In the genomic region with DNA sequence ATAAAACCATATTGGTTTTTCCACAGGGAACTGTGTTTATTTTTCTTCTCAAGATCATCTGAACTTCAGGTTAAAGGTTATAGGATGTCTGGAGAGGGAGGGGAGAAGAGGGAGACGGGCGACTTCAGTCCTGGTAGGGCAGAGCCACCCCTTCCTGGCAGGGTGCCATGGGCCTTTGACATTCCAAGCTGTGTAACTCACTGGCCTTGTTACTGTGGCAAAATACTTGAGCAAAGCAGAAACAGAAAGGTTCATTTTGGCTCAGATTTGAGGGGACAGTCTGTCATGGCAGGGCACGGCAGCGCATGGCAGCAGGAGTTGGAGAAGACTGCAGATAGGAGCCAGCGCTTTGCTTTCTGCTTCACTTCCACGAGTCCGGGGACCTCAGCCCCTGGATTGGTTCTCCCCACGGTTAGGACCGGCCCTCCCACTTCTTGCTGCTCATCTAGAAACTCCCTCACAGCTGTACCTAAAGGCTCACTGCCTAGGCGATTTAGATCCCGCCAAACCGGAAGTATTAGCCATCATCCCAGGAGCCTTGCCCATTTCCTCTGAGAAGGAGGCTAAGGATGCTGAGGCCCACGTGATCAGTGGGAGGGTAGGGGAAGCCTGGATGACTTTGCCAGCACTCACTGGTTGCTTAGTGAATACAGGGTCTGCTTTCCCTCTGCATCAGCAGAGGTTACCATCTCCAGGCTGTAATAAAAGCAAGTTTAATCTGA, we compare ENCODE assay signal across 9 mouse cellular contexts.
DNase-seq lines count a peak whose midpoint lies in the region; ATAC-seq and TF ChIP-seq lines count a peak whose summit lies in the region.
"Had no signal": no experiment of that assay in that cellular context is flagged by ENCODE, and none has a peak within 500 bp of the region (broad histone marks: within the 10 kb centered on the region; RNA-seq: fewer than 3 reads in every experiment).

No protein-coding gene starts in this region.

- no peaks in the 10 kb centered on the region for H3K36me3 ChIP-seq in forebrain, postnatal 0 days (ENCODE audit: insufficient read depth)
- H3K36me3 ChIP-seq in forebrain, embryonic 12.5 days (replicated peaks) = no peaks in the 10 kb centered on the region
- H3K36me3 ChIP-seq in neural tube, embryonic 13.5 days = no peaks in the 10 kb centered on the region
- H3K36me3 ChIP-seq in heart, embryonic 11.5 days (ENCODE audit: control insufficient read depth, insufficient read depth, low read length) = no peaks in the 10 kb centered on the region
- no peaks in the 10 kb centered on the region for H3K36me3 ChIP-seq in stomach, embryonic 16.5 days (ENCODE audit: control insufficient read depth, insufficient read depth, low read length)
- H3K36me3 ChIP-seq: hindbrain, embryonic 12.5 days had no signal

- no peak overlapping the region for H3K9ac ChIP-seq in forebrain, postnatal 0 days
- H3K9ac ChIP-seq in forebrain, embryonic 12.5 days = no peak overlapping the region
- no peak overlapping the region for H3K9ac ChIP-seq in neural tube, embryonic 13.5 days
- H3K9ac ChIP-seq in heart, embryonic 11.5 days (ENCODE audit: low read depth, low read length) = no peak overlapping the region
- H3K9ac ChIP-seq in stomach, embryonic 16.5 days (ENCODE audit: low read length) = no peak overlapping the region
- H3K9ac ChIP-seq: hindbrain, embryonic 12.5 days had no signal

- H3K27ac ChIP-seq in forebrain, postnatal 0 days (ENCODE audit: low read depth, low read length) = no peak overlapping the region
- H3K27ac ChIP-seq in forebrain, embryonic 12.5 days = no peak overlapping the region
- H3K27ac ChIP-seq in neural tube, embryonic 13.5 days (replicated peaks) = no peak overlapping the region
- H3K27ac ChIP-seq in heart, embryonic 11.5 days (ENCODE audit: low read depth, low read length) = no peak overlapping the region
- H3K27ac ChIP-seq in stomach, embryonic 16.5 days (ENCODE audit: low read length) = no peak overlapping the region
- H3K27ac ChIP-seq: hindbrain, embryonic 12.5 days had no signal

- TF ChIP-seq CTCF in forebrain, postnatal 0 days (IDR thresholded peaks at IDR 0.05; ENCODE audit: low read depth) = no peak

- no peak overlapping the region for H3K4me3 ChIP-seq in forebrain, postnatal 0 days (ENCODE audit: low read depth, low read length)
- no peak overlapping the region for H3K4me3 ChIP-seq in forebrain, embryonic 12.5 days (replicated peaks)
- no peak overlapping the region for H3K4me3 ChIP-seq in neural tube, embryonic 13.5 days
- H3K4me3 ChIP-seq in heart, embryonic 11.5 days (ENCODE audit: low read depth, low read length) = no peak overlapping the region
- no peak overlapping the region for H3K4me3 ChIP-seq in stomach, embryonic 16.5 days (replicated peaks; ENCODE audit: low read length)
- H3K4me3 ChIP-seq: hindbrain, embryonic 12.5 days had no signal

- WGBS in forebrain, postnatal 0 days = 30% methylated on average over 13 of the region's 13 CpGs
- WGBS in forebrain, embryonic 12.5 days = 51% methylated on average over 13 of the region's 13 CpGs
- 50% methylated on average over 13 of the region's 13 CpGs for WGBS in neural tube, embryonic 13.5 days
- 34% methylated on average over 13 of the region's 13 CpGs for WGBS in heart, embryonic 11.5 days (ENCODE audit: insufficient replicate concordance)
- 40% methylated on average over 13 of the region's 13 CpGs for WGBS in stomach, embryonic 16.5 days

- H3K9me3 ChIP-seq in forebrain, postnatal 0 days (ENCODE audit: low read length) = no peaks in the 10 kb centered on the region
- no peaks in the 10 kb centered on the region for H3K9me3 ChIP-seq in forebrain, embryonic 12.5 days
- H3K9me3 ChIP-seq in neural tube, embryonic 13.5 days = no peaks in the 10 kb centered on the region
- H3K9me3 ChIP-seq in heart, embryonic 11.5 days (replicated peaks; ENCODE audit: control insufficient read depth, low read length) = no peaks in the 10 kb centered on the region
- H3K9me3 ChIP-seq in stomach, embryonic 16.5 days (replicated peaks; ENCODE audit: control insufficient read depth, low read length) = no peaks in the 10 kb centered on the region
- H3K9me3 ChIP-seq: hindbrain, embryonic 12.5 days had no signal

- H3K4me2 ChIP-seq in forebrain, postnatal 0 days (ENCODE audit: low read depth) = no peak overlapping the region
- H3K4me2 ChIP-seq in forebrain, embryonic 12.5 days = no peak overlapping the region
- 0 out of 2 replicates have a peak overlapping the region, but pooled peaks have one; percentile 1 for H3K4me2 ChIP-seq in neural tube, embryonic 13.5 days
- peak overlapping the region; percentile 17; the same call in 1 of the 2 replicates for H3K4me2 ChIP-seq in heart, embryonic 11.5 days
- no peak overlapping the region for H3K4me2 ChIP-seq in stomach, embryonic 16.5 days (ENCODE audit: low read depth, low read length)
- H3K4me2 ChIP-seq: hindbrain, embryonic 12.5 days had no signal

- no peaks in the 10 kb centered on the region for H3K4me1 ChIP-seq in forebrain, postnatal 0 days (ENCODE audit: insufficient read depth)
- H3K4me1 ChIP-seq in forebrain, embryonic 12.5 days = peaks cover 3% of the 10 kb centered on the region; the same call in 1 of the 2 replicates
- H3K4me1 ChIP-seq in neural tube, embryonic 13.5 days (replicated peaks) = peaks cover 5% of the 10 kb centered on the region
- peaks cover 3% of the 10 kb centered on the region for H3K4me1 ChIP-seq in heart, embryonic 11.5 days (ENCODE audit: control insufficient read depth, insufficient read depth, low read length)
- peaks cover 11% of the 10 kb centered on the region; the same call in 1 of the 2 replicates for H3K4me1 ChIP-seq in stomach, embryonic 16.5 days (ENCODE audit: control insufficient read depth, insufficient read depth, low read length)
- H3K4me1 ChIP-seq: hindbrain, embryonic 12.5 days had no signal

- no peaks in the 10 kb centered on the region for H3K27me3 ChIP-seq in forebrain, postnatal 0 days (ENCODE audit: insufficient read depth, low read length)
- peaks cover 4% of the 10 kb centered on the region; the same call in 1 of the 2 replicates for H3K27me3 ChIP-seq in forebrain, embryonic 12.5 days
- no peaks in the 10 kb centered on the region for H3K27me3 ChIP-seq in neural tube, embryonic 13.5 days
- H3K27me3 ChIP-seq in heart, embryonic 11.5 days (ENCODE audit: control insufficient read depth, insufficient read depth, low read length) = no peaks in the 10 kb centered on the region
- H3K27me3 ChIP-seq in stomach, embryonic 16.5 days (ENCODE audit: control insufficient read depth, insufficient read depth, low read length) = no peaks in the 10 kb centered on the region

- no peak for ATAC-seq in forebrain, postnatal 0 days
- no peak for ATAC-seq in forebrain, embryonic 12.5 days (ENCODE audit: low FRiP score)
- no peak for ATAC-seq in neural tube, embryonic 13.5 days (ENCODE audit: low read depth)
- ATAC-seq in heart, embryonic 11.5 days (replicated peaks; ENCODE audit: insufficient number of reproducible peaks, low FRiP score, low TSS enrichment) = no peak
- ATAC-seq in stomach, embryonic 16.5 days (ENCODE audit: insufficient read depth, low FRiP score) = peak; percentile 58; the same call in 1 of the 2 replicates

- peak; percentile 12 for DNase-seq in forebrain, postnatal 0 days
- DNase-seq in neural tube, embryonic 10.5 days (ENCODE audit: extremely low spot score, low spot score) = no peak
- DNase-seq in layer of hippocampus, postnatal 14 days (ENCODE audit: low spot score in 2 of 2) = no peak
- DNase-seq in right cerebral cortex, postnatal 14 days = no peak

Comparison
In these comparisons a context has a peak if more than half of its experiments do, and no peak if none do; other contexts are left out.
1. H3K4me2 ChIP-seq: peak in neural tube, embryonic 13.5 days (single experiment) and heart, embryonic 11.5 days (single experiment); none in forebrain, postnatal 0 days (single experiment), forebrain, embryonic 12.5 days (single experiment) and stomach, embryonic 16.5 days (single experiment).